Mouse (Mus musculus) E14TG2a.4 (cell line): ENCODE data around the gene Serping1.

Source experiments
- H3K27me3 ChIP-seq: 2 replicates; pipeline ENCODE4 v1.6.1; 2014; ENCODE audit warnings: low read length, control low read depth; ENCODE audit not compliant: insufficient read depth
- H3K36me3 ChIP-seq: 2 replicates; pipeline ENCODE4 v1.6.1; 2014; ENCODE audit warnings: low read length, control low read depth; ENCODE audit not compliant: insufficient read depth
- H3K4me1 ChIP-seq: replicated peaks from 2 replicates; pipeline ENCODE4 v1.6.1; 2014; ENCODE audit warnings: low read depth, low read length, control low read depth
- H3K4me3 ChIP-seq: replicated peaks from 2 replicates; pipeline ENCODE4 v1.5.1; 2014; ENCODE audit warnings: mild to moderate bottlenecking, low read length
- H3K9me3 ChIP-seq: 2 replicates; pipeline ENCODE4 v1.6.1; 2014; ENCODE audit warnings: low read length, control low read depth
- CTCF ChIP-seq: conservative IDR thresholded peaks from 2 replicates; pipeline ENCODE4 v1.5.1; 2014; ENCODE audit warnings: low read length
- NANOG ChIP-seq: IDR thresholded peaks from 2 replicates; pipeline ENCODE4 v1.6.1; 2014; ENCODE audit warnings: borderline replicate concordance, low read length, mixed read lengths
- POU5F1 ChIP-seq: IDR thresholded peaks from 2 replicates; pipeline ENCODE4 v1.6.1; 2014; ENCODE audit warnings: low read length, borderline replicate concordance

Gene Serping1

DNA sequence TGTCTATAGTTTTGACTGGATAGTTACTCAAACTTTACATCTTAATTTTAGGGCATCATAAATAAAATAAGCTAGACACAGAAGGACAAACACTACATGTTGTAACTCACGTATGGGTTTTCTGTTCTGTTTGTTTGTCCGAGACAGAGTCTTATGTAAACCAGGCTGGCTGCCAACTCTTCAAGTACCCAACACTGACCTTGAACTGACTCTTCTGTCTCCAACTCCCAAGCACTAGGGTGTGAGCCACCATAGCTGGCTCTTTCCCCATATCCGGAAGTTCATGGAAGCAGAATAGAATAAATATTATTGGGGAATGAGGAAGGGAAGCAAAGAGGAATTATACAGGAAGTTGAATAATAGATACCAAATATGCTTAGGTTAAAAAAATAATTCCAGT is 17.3 kb upstream of the Serping1 start:
- Histone ChIP-seq H3K9me3 (peaks cover 27% of the 10 kb centered on the region), H3K27me3 (peaks cover 9% of the 10 kb centered on the region; the same call in 1 of the 2 replicates), H3K36me3 (no peaks in the 10 kb centered on the region), H3K4me3 (no peak overlapping the region), H3K4me1 (peaks cover 10% of the 10 kb centered on the region)
- TF ChIP-seq CTCF (no peak), NANOG (no peak)

DNA sequence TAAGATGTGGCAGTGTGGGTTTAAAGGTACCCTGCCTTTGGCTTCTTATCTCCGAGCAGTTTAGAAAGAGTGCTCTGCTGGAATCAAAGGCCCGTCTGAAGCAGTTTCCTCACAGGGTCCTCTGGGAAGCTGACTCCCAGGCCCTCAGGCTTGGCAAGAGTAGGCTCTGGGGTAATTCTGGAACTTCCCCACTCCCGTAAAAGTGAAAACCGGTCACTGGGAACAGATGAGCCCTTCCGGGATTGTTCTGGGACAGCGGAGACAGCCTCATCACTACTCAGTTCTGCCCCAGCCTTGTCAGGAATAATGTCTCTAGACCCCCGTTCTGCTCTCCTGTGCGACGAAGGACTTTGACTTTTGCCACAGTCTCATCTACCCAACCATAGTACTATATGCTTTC is 15.2 kb upstream of the Serping1 start:
- Histone ChIP-seq H3K36me3 (no peaks in the 10 kb centered on the region), H3K4me1 (peaks cover 10% of the 10 kb centered on the region), H3K4me3 (peak overlapping the region; percentile 13; the same call in 1 of the 2 replicates), H3K9me3 (peaks cover 21% of the 10 kb centered on the region), H3K27me3 (peaks cover 10% of the 10 kb centered on the region; the same call in 1 of the 2 replicates)
- TF ChIP-seq NANOG (no peak), POU5F1 (no peak), CTCF (no peak)

DNA sequence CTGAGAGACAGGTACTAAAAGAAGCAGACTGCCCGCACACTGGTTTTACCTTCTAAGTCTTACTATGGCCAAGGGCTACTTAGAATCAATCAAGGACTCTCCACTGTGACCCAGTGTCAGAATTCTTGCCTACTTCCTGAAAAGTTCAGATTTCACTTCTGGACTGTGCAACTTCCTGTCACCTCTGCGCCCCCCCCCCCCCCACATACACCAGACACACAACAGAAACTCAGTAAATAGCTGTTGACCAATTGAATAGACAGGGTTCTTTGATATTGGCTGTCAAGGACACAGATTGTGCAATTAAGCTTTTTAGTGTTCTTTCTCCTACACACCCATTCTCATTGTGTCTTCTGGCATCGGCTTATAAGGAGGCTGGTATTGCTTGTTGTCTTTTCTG is 13.1 kb upstream of the Serping1 start:
- Histone ChIP-seq H3K9me3 (no peaks in the 10 kb centered on the region), H3K4me3 (no peak overlapping the region), H3K36me3 (no peaks in the 10 kb centered on the region), H3K4me1 (peaks cover 10% of the 10 kb centered on the region), H3K27me3 (peaks cover 10% of the 10 kb centered on the region; the same call in 1 of the 2 replicates)
- TF ChIP-seq POU5F1 = no peak
- TF ChIP-seq NANOG = no peak
- no peak for TF ChIP-seq CTCF

DNA sequence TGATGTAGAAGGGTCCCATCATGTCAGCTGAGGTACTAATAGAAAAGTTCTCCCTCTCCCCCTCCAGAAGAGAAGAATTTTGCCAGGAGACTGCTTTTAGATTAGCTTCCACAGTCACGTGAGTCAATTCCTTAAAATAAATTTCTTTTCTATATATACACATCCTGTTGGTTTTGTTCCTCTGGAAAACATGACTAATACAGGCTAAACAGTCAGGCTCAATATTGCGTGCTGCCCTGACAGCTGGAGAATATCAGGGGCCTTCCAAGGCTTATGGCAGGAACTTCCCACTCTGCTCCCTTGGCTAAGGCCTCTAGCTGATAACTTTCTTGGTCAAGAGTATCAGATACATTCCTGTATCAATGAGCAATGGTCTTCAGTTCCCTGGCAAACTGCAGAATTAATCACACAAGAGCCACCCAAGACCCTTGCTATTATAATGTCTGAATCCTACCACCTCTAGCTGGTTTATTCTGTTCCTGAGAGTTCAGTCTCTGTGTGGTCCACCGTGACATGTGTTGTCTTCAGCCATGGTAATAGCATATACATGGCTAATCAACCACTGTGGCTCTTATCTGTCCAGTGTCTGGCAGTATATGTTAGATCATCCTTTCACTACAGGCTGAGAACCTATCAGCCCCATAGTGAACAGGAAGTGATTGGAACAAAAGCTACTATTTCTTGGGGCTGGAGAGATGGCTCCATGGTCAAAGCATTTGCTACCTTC is 8.8 kb upstream of the Serping1 start:
- TF ChIP-seq CTCF (no peak), NANOG (no peak), POU5F1 (no peak)
- Histone ChIP-seq H3K9me3 (no peaks in the 10 kb centered on the region), H3K4me1 (peaks cover 4% of the 10 kb centered on the region; the same call in 1 of the 2 replicates), H3K27me3 (peaks cover 4% of the 10 kb centered on the region; the same call in 1 of the 2 replicates), H3K4me3 (no peak overlapping the region), H3K36me3 (no peaks in the 10 kb centered on the region)

DNA sequence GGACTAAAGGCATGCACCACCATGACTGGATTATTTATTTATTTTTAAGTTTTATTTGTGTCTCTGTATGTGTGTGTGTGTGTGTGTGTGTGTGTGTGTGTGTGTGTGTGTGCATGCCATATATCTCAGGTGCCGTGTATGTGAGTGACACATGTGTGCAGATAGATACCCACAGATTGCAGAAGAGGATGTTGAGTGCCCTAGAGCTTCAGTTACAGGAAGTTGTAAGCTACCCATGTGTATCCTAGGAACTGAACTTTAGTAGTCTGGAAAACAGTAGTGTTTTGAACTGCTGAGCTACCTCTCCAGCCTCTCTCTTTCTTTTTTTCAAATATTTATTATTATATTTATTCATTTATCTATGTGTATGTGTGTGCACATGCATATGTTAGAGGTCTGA is 8.1 kb upstream of the Serping1 start:
- no peaks in the 10 kb centered on the region for H3K36me3 ChIP-seq
- H3K4me1 ChIP-seq = peaks cover 7% of the 10 kb centered on the region; the same call in 1 of the 2 replicates
- no peaks in the 10 kb centered on the region for H3K9me3 ChIP-seq
- H3K27me3 ChIP-seq = peaks cover 4% of the 10 kb centered on the region; the same call in 1 of the 2 replicates
- H3K4me3 ChIP-seq = no peak overlapping the region
- TF ChIP-seq CTCF (no peak), POU5F1 (no peak), NANOG (no peak)

DNA sequence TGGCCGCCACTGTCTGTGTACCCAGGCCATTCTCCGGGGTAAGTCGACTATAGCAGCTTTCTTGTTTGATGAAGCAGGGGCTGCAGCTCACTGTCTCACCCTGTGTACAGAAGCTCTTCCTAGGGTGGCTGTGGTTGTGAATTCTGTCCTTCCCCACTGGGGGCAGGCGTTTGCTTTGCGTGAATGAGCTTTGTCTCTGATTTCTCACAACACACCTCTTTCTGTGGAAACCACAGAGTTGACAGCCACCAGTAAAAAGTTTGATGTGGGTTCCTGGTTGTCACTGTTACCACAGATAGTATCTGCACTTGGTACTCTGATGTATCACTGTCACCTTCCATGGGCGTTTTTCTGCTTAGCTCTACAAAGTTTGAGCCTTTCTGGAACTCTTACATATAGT is 4.0 kb upstream of the Serping1 start:
- H3K4me1 ChIP-seq = peaks cover 27% of the 10 kb centered on the region
- H3K9me3 ChIP-seq = no peaks in the 10 kb centered on the region
- no peaks in the 10 kb centered on the region for H3K27me3 ChIP-seq
- TF ChIP-seq POU5F1 (no peak), CTCF (peak; percentile 28), NANOG (no peak)
- H3K36me3 ChIP-seq = no peaks in the 10 kb centered on the region
- no peak overlapping the region for H3K4me3 ChIP-seq

DNA sequence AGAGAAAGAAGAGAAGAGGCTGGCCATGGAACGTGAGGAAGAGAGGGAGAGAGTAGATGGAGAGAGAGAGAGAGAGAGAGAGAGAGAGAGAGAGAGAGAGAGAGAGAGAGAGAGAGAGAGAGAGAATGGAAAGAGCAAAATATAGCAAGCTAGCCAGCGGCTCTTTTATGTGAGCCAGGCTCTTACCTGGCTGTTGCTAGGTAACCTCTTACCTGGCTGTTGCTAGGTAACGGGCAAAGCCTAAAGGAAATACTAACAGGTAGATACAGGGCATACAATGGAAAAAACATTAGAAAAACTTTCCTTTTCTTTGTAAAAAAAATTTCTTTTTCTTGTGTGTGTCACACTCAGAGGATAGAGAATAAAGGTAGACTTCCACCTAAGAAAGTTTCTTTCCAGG is 2.5 kb upstream of the Serping1 start:
- Histone ChIP-seq H3K36me3 (no peaks in the 10 kb centered on the region), H3K9me3 (no peaks in the 10 kb centered on the region), H3K4me1 (peaks cover 36% of the 10 kb centered on the region), H3K27me3 (peaks cover 9% of the 10 kb centered on the region; the same call in 1 of the 2 replicates), H3K4me3 (no peak overlapping the region)
- TF ChIP-seq POU5F1 (no peak), NANOG (no peak), CTCF (no peak)

DNA sequence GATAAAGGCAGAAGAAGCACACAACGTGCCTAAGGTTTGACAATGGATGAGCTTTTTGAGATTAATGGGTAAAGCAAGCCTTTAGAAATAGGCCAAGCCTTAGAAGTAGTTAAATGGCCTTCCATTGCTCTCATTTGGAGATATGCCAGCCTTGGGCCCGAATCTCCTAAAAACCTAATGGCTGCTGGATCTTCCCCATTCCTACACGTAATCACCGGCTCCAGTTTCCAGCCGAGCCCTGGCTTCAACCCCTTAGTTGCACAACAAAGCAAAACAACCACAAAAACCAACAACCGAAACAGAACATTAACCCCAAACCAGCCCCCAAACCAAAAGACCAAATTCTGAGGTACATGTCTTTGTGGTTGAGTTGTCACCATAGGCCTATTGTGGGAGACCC is 421 bp upstream of the Serping1 start:
- Histone ChIP-seq H3K4me3 (peak overlapping the region; percentile 18; the same call in 1 of the 2 replicates), H3K4me1 (peaks cover 36% of the 10 kb centered on the region), H3K9me3 (no peaks in the 10 kb centered on the region), H3K36me3 (no peaks in the 10 kb centered on the region), H3K27me3 (peaks cover 15% of the 10 kb centered on the region)
- TF ChIP-seq NANOG = no peak
- TF ChIP-seq POU5F1 = no peak
- no peak for TF ChIP-seq CTCF

DNA sequence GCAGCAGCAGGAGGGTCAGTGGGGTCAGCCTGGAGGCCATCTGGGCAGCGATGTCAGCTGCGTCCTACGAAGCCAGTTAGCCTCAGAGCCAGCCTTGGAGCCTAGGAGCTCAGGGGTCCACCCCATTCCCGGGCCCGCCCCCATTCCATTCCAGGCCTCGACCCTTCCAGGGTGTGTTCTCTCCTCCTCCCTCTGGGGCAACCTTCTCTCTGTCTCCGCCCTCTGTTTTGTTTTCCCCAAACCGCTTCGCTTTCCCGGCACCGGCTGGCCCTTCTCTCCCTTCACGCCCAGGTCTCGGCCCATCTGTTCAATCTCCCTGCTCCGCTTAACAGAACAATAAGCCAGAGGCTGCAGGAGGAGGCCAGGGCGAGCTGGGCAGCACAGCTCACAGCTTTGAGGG is 493 bp downstream of the Serping1 start:
- peaks cover 2% of the 10 kb centered on the region; the same call in 1 of the 2 replicates for H3K36me3 ChIP-seq
- H3K27me3 ChIP-seq = peaks cover 22% of the 10 kb centered on the region
- peaks cover 36% of the 10 kb centered on the region for H3K4me1 ChIP-seq
- peak overlapping the region; percentile 69 for H3K4me3 ChIP-seq
- H3K9me3 ChIP-seq = no peaks in the 10 kb centered on the region
- TF ChIP-seq NANOG (no peak), POU5F1 (no peak), CTCF (no peak)
